Mouse (Mus musculus): ENCODE results near the gene Cldn11.
A peak's percentile ranks its signal among the peaks of the same experiment; 100 is the strongest.
"Not testable (repeated sequence)": the region's sequence is repeated elsewhere in the genome, so short reads cannot be mapped to it uniquely, and the experiment has no call there.

The Cldn11 gene

DNA sequence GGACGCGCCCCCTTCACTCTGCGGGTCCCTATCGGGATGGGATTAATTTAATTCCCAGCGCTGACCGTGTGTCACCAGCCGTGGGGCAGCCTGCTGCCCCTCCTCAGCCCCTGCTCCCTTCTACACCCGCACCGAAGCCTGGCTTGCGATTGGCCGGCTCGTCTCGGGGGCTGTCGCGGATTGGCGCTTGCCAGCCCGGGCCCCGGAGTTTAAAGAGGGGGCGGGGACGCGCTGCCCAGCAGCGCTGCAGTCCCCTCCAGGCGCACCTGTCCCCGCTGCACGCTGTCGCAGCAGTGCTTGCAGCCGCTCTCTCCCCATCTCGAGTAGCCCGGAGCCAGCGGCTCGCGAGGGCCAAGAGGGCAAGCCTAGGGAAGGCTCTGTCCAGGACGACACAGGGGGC is at the start of gene Cldn11:
Gene Cldn11 (plus strand): TSS at position 215 of the 400 bp plus-strand sequence.
- no peak for DNase-seq

DNA sequence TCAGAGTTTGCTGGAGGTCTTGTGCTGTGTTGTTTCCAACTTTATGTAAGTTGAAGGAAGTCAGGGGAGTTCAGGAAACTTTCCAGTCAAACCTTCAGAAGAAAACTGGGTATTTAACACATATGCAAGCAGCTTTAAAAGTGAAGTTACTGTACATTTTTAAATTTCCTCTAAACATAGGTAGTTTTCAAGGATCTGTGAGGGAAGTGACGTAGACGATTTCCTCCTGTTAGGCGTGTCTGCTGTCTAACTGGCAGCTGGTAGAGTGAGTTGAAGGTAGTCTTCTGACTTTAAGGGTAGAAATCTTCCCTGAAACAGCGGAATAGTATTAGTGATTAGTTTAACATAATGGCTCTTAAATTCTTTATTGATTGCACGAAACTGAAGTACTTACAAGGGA is 49.7 kb upstream of the Cldn11 start:
- no peak for DNase-seq

DNA sequence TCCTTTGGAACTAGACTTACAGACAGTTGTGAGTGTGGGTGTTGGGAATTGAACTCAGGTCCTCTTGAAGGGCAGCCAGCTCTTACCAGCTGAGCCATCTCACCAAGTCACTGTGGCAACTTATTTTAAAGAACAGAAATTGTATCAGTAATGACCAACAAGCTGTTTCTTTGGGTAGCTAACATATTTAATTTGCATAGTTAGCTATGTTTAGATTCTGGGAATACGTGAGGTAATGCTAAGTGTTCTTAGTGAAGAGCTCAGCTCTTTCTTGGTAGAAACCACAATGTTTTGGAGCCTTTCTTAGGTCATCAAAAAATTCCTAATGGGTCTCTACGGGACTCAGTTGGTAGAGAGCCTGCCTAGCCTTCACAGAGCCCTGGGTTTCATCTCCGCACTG is 48.9 kb upstream of the Cldn11 start:
- no peak for DNase-seq

DNA sequence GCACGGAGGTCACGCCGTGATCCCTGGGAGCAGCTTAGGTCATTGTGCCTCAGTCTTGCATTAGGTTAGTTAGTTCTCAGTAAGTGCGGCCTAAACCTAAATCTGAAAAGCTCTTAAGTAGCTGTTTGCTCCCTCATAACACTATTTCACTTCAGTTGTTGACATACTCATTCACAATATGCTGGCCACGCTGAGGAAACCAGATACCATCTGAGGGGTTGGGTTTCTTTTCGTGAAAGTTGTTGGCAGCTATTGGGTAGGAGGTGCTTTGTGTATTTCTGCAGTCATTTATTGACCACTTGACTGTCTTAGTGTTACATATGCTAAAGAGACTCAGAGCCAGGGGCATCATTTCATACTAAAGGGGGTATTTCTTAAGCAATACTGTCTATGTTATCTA is 44.8 kb upstream of the Cldn11 start:
- DNase-seq = no peak

DNA sequence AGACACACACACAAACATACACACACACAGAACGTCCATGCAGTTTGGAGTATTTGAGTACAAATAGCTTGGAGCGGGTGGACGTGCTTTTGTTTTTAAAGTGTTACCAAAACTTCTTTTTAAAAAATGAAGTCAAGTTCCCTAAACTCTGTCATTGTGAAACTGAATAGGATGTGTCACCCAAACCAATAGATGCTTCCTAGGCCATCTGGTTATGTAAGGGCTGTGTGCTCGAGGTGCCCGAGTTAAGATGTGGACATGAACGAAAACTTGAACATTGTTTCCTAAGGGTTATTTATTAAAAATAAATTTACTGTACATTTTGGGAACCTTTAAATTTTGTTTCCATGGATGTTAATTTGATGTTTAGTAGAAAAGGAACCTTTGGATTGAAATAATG is 43.1 kb upstream of the Cldn11 start:
- DNase-seq = no peak

DNA sequence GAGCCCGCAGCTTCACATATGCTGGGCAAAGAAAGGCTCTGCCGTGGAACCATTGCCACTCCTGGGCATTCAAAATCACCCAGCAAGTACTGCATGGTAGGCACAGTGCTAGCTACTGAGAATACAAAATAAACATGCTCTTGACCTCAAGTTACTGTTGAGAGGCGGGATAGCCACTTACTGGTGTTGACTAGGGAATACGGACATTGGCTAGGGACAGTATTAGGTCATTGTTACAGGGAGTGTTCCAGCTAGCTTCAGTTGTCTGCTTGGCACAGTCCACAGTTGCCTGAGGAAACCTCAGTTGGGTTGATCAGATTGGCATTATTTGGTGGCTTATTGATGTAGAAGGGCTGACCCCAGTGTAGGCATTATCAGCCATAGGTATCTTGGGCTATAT is 42.0 kb upstream of the Cldn11 start:
- DNase-seq = no peak

DNA sequence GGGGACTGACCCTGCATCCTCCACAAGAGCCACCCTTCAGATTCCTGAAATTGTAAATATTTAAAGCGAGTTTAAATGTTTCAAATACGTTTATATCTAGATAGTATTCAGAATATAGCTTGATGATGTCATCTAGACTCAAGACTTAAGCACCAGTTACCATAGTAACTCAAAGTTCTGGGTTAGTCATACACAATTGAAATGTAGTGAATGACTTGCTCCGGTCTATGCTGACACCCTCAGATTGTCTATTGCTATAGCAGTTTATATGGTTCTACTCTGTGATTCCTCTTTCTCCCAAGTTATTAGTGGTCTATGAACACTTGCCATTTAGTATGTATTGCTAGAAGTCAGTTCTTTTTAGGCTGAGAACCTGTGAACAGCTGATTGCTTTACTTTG is 40.6 kb upstream of the Cldn11 start:
- no peak for DNase-seq

DNA sequence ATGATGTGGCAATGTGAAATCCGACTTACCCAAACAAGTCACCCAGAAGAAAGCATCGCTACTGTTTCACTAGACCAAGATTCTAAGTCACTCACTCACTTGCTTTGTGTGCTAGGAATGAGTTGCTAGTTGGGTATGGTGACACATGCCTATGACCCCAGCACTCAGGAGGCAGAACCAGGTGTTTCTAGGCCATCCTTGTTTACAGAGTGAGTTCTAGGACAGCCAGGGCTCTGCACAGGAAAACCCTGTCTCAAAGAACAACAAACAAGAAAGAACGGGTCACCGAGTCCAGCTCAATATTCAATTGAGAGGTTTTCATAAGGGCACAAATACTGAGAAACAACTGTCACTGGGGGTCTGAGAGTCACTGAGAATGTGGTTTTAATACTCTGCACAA is 26.6 kb upstream of the Cldn11 start:
- no peak for DNase-seq

DNA sequence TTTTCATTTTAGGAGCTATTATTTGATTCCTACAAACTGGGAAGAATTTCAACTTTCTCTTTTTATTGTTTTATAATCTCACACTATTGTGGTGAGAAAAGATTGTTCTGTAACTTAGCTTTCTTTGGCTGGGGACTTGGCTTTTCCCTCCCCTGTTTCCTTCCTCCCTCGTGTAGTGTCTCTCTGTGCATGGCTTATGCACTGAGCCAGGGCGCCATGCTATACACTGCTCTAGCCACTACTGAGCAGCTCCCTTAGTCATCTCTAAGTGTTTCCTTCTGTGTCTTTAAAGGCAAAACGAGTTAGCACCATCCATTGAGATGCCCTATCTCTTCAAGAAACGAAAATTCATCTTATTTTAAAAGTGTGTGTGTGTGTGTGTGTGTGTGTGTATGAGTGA is 23.4 kb upstream of the Cldn11 start:
- DNase-seq = no peak

DNA sequence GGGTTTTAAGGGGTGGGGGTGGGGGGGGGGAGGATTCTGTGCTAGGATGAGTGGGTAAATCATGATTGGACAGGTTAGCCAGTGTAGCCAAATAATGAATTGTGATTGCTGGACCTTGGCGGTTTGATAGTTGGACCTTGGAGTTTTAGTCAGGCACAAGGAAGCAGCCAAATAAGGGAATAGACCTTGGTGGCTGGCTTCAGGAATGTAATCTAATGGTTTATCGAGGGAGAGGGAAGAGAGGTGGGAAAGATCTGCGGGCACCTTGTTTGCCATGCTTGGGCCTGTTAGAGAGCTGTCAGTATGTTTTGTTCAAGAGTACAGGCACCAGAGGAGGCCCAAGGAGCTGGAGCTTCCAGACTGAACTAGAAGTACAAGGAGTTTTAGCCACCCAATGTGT is 22.9 kb upstream of the Cldn11 start:
- no peak for DNase-seq

DNA sequence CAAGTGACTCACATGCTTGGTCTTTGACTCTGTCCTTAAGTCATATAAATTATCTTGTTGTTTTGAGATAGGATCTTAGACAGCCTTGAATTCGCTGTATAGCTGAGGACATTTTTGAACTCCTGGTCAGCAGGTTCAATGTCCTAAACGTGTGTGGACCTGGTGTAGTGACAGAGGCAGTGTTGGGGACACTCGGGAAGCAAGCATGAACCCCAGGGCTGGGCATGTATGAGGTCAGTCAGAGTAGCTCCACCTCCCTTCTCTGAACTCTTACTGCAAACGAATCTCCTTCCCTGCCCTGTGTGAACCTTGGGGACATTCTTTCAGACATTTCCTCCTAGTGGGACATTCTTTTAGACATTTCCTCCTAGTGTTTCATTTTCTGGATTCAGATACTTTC is 20.0 kb upstream of the Cldn11 start:
- no peak for DNase-seq

DNA sequence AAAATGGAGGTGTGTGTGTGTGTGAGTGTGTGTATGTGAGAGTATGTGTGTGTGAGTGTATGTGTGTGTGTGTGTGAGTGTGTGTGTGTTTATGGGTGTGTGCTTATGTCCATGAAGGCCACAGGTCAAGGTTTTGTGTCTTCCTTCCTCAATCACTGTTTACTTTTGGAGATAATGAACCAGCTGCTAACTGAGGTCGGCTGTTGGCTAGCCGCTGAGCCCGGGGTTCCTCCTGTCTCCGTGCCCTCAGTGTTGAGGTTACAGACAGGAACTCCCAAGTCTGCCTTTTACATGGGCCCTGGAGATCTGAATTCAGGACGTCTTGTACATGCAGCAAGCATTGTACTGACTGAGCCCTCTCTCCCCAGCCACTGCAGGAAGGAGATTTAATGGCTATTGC is 16.1 kb upstream of the Cldn11 start:
- no peak for DNase-seq

DNA sequence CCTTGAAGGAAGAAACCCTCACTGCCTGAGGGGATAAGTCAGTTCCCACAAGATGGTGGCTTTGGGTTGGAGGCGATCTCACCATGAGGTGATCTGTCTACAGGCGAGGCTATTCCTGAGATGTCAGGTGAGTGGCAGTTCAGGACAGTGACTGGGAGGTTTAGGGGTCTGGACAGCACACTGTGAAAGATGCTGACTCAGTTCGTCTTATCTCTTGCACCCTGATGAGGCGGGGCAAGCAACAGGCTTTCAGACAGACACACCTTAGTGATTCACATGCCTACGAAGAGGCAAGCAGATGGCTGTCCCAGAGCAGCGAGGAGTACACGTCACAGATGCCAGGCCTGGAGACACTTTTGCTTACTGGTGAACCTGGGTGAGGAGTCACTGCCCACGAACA is 15.5 kb upstream of the Cldn11 start:
- DNase-seq = no peak

DNA sequence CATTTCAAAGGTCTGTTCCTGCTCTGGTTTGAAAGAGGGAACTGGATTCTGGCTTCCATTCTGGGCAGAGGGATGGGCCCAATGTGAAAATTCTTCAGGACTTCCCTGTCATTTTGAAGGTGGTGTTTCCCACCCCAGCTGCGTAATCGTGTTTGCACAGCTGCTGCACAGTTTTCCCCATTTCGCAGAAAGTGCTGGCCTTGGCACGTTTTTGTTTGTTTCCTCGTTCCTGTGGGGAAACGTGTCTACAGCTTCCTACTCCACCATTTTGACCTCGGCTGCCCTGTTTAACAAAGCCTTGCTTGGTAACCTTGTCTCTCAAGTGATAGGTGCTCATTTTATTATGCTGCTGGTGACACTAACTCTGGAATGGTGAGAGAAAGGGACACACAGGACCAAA is 15.0 kb upstream of the Cldn11 start:
- no peak for DNase-seq

DNA sequence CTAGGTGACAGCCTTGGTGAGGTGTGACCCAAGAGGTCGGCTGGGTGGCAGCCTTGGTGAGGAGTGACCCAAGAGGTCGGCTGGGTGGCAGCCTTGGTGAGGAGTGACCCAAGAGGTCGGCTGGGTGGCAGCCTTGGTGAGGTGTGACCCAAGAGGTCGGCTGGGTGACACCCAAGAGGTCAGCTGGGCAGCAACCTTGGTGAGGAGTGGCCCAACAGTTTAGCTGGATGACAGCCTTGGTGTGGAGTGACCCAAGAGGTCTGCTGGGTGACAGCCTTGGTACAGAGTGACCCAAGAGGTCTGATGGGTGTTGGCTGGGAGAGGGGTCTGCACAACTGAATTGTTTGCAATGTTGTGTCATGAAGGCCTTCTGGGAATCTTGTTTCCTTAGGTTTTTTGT is 13.1 kb upstream of the Cldn11 start:
- DNase-seq = not testable (repeated sequence)

DNA sequence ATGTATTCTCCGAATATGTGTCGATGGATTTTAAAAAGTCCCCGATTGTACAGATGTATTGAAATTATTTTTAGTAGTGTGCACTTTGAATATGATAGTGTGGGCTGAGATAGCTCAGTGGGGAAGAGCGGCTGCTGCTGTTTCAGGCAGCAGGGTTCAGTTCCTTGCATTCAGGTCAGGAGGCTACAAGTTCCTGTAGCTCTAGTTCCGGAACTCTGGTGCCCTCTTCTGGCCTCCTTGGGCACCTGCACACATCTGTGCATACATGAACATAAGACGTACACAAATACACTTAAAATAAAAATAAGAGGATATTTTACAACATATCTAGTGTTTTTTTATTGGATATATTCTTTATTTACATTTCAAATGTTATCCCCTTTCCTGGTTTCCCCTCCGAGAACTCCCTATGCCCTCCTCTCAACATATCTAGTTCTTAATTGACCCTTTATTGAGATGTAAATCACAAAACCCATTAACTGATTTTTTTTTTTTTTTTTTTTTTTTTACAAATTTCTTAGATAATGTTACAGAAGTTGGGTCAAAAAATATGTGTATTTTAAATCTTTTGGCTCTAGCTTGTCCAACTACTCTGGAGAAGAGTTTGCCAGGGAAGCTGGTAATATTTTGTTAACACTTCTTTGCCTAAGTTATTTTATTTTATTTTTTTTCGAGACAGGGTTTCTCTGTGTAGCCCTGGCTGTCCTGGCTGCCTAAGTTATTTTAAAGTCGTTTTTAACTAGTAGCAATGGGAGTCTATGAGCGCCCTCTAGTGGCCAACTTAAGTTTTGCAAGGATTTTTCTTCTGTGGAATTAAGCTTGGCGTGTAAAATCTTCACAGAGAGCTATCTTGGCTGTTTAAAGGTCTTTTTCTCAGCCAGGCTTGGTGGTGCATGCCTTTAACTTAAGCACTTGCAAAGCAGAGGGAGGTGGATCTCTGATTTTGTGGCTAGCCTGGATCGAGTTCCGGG is 11.0 kb upstream of the Cldn11 start:
- peak; percentile 76 for DNase-seq

DNA sequence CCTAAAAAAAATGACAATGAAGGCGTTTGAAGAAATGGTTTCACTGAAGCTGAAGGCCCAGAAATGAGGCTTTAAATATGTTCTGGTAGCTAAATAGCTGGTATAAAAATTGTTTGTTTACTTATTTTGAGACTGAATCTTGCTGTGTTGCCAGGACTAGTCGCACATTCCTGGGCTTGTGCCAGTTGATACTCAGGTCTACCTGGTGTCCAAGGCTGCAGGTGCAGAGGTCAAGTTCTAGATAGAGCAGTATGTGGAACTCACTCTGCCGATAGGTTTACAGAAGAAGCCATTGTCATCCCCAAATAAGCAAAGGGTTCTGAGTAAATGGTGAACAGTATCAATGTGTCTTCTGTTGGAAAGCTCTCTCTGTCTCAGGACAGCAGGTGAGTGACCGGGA is 8.1 kb upstream of the Cldn11 start:
- DNase-seq = no peak

DNA sequence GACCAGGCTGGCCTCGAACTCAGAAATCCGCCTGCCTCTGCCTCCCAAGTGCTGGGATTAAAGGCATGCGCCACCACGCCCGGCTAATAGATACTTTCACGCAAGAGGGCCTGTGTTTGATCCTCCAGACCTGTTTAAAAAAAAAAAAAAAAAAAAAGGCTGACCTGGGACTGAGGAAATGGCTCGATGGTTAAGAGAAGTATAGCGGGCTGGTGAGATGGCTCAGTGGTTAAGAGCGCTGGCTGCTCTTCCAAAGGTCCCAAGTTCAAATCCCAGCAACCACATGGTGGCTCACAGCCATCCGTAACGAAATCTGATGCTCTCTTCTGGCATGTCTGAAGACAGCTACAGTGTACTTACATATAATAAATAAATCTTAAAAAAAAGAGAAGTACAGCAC is 4.5 kb upstream of the Cldn11 start:
- not testable (repeated sequence) for DNase-seq

DNA sequence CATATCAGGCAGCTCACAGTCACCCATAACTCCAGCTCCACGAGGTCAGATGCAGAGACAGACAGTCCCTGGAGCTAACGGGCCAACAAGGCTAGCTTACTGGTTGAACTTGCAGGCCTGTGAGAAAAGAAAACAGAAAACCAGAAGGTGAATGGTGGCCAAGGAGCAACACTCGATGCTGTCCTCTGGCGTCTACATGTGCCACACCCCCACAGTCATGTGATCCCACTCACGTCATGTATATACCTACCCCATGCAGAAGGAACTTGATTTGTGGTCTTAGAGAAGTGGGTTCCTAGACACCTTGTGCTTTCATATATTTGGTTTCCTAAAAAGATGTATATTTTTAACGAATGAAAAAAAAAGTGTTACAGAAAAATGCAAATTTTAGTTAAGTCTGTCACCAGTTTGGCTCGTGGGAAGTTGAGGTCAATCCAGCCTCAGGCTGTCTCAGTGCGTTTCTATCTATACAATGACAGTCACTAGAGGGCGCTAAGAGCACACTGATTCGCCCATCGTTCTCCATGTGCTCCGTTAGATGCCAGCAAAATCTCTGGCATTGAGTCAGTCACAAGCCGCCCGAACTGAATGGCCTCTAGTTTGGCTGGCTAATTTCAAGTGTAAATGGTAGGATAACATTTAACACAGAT is 4.0 kb upstream of the Cldn11 start:
- DNase-seq = peak; percentile 90

DNA sequence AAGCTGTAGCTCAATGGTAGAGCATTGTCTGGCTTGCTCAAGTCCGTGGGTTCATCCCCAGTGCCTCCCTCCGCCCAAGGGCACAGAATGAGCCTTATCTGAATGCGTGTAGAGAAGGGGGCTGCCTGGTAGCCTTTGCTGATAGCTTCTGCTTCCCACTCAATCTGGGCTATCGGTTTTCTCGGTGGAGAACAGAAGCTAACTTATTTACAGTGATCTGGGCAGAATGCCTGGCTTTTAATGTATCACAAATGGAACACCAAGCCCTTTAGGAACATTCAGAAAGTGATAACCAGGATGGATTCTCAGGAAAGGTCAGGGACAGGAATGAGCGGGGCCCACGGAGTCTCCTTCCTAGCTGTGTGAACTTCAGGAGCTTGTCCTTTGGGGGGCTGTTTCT is 1.1 kb upstream of the Cldn11 start:
- no peak for DNase-seq

DNA sequence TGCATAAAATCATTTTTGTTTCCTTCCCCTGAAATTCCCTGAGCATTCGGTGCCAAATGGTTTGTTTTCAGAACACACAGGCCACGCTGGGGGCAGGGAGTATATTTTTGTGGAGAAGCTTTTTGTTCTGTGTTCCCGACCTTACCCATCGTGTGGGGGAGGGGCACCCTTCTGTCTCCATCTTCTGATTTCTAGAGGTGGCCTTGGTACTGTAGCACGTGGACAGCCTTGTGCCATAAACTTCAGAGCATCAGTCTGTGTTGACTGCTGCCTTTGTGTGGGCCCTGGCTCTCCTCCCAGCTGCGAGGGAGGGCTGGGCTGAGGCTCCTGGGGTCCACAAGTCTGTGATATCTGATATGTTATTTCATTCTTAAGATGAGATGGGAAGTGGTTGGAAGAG is 2.4 kb downstream of the Cldn11 start:
- no peak for DNase-seq

DNA sequence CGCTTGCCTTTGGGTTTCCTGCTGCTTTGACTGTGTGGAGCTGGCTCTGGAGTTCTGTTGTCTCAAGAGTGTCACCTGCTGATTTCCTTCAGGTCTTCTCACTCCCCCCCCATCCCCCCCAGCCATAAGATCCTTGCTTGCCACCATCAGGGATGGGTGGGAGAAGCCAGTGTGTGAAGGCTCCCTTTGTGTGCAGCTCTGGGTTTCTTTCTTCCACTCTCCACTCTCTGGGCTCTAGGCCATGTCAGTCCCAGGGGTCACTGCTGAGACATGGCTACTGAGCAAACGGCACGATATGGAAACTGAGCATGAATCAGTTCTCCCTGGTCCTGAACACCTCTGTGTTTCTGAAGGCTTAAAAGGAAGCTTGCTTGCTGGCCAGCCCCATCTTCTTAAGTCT is 6.4 kb downstream of the Cldn11 start:
- DNase-seq = no peak

DNA sequence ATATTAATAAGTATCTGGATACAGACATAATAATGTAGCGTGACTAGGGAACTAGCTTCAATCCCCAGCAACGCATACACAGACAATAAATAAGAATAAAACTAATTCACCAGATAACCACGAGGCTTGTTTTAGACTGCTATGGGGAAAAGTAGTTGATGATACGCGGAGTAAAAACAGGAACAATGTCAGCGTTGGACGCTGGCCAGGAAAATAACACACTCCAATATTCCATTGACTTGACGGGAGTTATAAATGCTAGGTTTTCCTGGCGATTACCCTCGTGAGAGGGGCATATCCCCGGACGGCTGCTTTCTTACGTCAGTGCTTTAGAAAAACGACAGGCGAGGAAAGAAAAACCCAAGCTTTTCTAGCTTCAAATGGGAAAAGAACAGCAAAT is 8.1 kb downstream of the Cldn11 start:
- no peak for DNase-seq

DNA sequence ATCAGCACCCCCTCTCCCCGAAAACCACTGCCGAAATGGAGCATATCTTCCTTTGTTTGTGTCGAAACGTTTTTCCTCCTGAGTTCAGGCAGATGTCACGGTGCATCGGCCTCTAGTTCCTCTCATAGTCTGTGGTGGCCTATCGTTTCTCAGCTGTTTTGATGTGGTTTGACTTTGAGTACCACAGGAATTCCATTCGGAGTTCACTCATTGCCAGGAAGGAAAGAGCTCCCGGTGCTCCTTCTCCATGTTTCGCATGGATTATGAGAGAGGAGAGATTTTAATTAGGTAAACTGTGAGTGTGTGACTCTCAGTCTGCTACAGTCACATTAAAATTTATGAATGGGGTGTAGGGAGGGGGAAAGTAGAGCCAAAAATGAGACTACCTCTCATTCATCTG is 10.3 kb downstream of the Cldn11 start:
- DNase-seq = no peak

DNA sequence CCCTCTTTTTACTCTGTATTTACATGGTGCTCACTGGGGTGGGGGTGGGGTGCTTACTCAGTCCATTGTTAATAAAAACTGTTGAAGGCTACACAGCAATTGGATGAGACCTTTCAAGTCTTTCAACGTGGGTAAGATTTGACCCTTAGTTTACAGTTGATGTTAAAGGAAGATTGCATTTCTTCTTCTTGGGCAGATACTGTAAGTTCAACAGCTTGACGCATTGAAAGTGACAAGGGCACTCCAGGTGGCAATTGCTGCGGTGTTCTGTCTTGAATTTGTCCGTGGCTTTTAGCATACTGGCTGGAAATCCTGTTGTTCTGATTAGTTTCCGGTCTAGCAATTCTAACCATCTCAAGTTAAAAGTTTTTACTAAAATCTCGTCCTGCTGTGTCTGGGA is 11.6 kb downstream of the Cldn11 start:
- no peak for DNase-seq
